Mouse (Mus musculus) MEL (cell line): ENCODE measurements around the gene Plekhg2.

Source experiments
- CTCF ChIP-seq, 3 experiments: IDR thresholded peaks in 2 of 3; conservative IDR thresholded peaks in 1 of 3; 2 replicates each; pipeline ENCODE4 v1.5.1; 2011 to 2012; ENCODE audit warnings: low read length in 3 of 3, low read depth in 2 of 3, mild to moderate bottlenecking in 2 of 3, improper control_type of control experiment in 1 of 3, inconsistent platforms in 1 of 3, mixed read lengths in 1 of 3, moderate library complexity in 1 of 3; ENCODE audit not compliant: control insufficient read depth in 1 of 3, insufficient read depth in 1 of 3, poor library complexity in 1 of 3, severe bottlenecking in 1 of 3
- ELF1 ChIP-seq: IDR thresholded peaks from 2 replicates; pipeline ENCODE4 v1.6.1; 2014; ENCODE audit warnings: low read depth, mild to moderate bottlenecking, inconsistent platforms, low read length, improper control_type of control experiment, moderate library complexity
- GABPA ChIP-seq: IDR thresholded peaks from 2 replicates; pipeline ENCODE4 v1.6.1; 2012; ENCODE audit warnings: low read depth, mild to moderate bottlenecking, inconsistent platforms, low read length, improper control_type of control experiment, moderate library complexity
- MAFK ChIP-seq: IDR thresholded peaks from 2 replicates; pipeline ENCODE4 v1.6.1; 2011; ENCODE audit warnings: low read depth, mild to moderate bottlenecking, low read length, improper control_type of control experiment, borderline replicate concordance
- MAZ ChIP-seq: IDR thresholded peaks from 2 replicates; pipeline ENCODE4 v1.6.1; 2012; ENCODE audit warnings: low read depth, mild to moderate bottlenecking, inconsistent platforms, low read length, improper control_type of control experiment
- NELFE ChIP-seq: IDR thresholded peaks from 2 replicates; pipeline ENCODE4 v1.6.1; 2011; ENCODE audit warnings: low read depth, low read length, improper control_type of control experiment
- POLR2A ChIP-seq, 2 experiments: IDR thresholded peaks; 2 replicates each; pipeline ENCODE4 v1.6.1; 2011 to 2012; ENCODE audit warnings: low read length in 2 of 2, mild to moderate bottlenecking in 2 of 2, control low read depth in 1 of 2, improper control_type of control experiment in 1 of 2, low read depth in 1 of 2, moderate library complexity in 1 of 2; ENCODE audit not compliant: control insufficient read depth in 1 of 2, insufficient read depth in 1 of 2, poor library complexity in 1 of 2
- ZNF384 ChIP-seq: IDR thresholded peaks from 2 replicates; pipeline ENCODE4 v1.6.1; 2012; ENCODE audit warnings: low read depth, mild to moderate bottlenecking, inconsistent platforms, low read length, improper control_type of control experiment

- no peak for TF ChIP-seq ZNF384
- no peak for TF ChIP-seq NELFE
- no peak for TF ChIP-seq POLR2A (IDR thresholded peaks at IDR 0.05; ENCODE audit: control insufficient read depth in 1 of 2, insufficient read depth in 1 of 2, low read depth in 1 of 2, low read length in 2 of 2, poor library complexity in 1 of 2)
- TF ChIP-seq MAZ: no peak
- TF ChIP-seq MAFK: no peak
- no peak for TF ChIP-seq GABPA
- TF ChIP-seq ELF1: no peak
- TF ChIP-seq CTCF (IDR thresholded peaks at IDR 0.05 in 2 of 3, conservative IDR thresholded peaks at IDR 0.05 in 1 of 3; ENCODE audit: control insufficient read depth in 1 of 3, insufficient read depth in 1 of 3, low read depth in 2 of 3, low read length in 3 of 3, poor library complexity in 1 of 3, severe bottlenecking in 1 of 3): no peak
Measured at GRCm38 (mm10) chr7:28318714-28319113, 53.7 kb downstream of the Plekhg2 start.
